Mouse (Mus musculus): ENCODE results near the gene Adgrl1. TPM values are rescaled to one million over a fixed set of nuclear protein-coding genes. Genes with fewer than 3 reads are reported as not detected.
A peak's percentile ranks its signal among the peaks of the same experiment; 100 is the strongest.

The Adgrl1 gene
- total RNA-seq, 2 experiments from 2014 or later, result 21.1 to 21.6 TPM

- intact Hi-C loops (cut with DNase I), result no loop called here
- no peak for DNase-seq
These were observed 41.3 kb downstream of the Adgrl1 start for GRCm38 (mm10) chr8:83941066-83941677.

- no peak for DNase-seq
- intact Hi-C loops (cut with DNase I), result no loop called here
These were observed 42.5 kb downstream of the Adgrl1 start for GRCm38 (mm10) chr8:83942446-83942845.

GRCm38 (mm10) chr8:83945540-83945939, 45.6 kb downstream of the Adgrl1 start:
- DNase-seq, result no peak
- intact Hi-C loops (cut with DNase I), result no loop called here

- DNase-seq, result no peak
- intact Hi-C loops (cut with DNase I), result loop anchor here (2.0 to 5.0 kb wide), 4 partner anchors 57 to 292 kb away; no protein-coding TSS in a partner anchor
These were observed 54.8 kb downstream of the Adgrl1 start for GRCm38 (mm10) chr8:83954749-83955105.

GRCm38 (mm10) chr8:83955106-83955957, 55.4 kb downstream of the Adgrl1 start, which contains the start of the genes Gm10644 and Asf1b:
TSS of gene Gm10644 (minus strand) at chr8:83955205.
TSS of gene Asf1b (plus strand) at chr8:83955507.
- DNase-seq, result peak; percentile 94 to 96
- intact Hi-C loops (cut with DNase I), result loop anchor here (2.0 to 5.0 kb wide), 3 partner anchors 58 to 293 kb away; no protein-coding TSS in a partner anchor

GRCm38 (mm10) chr8:83955958-83956218, 56.0 kb downstream of the Adgrl1 start:
- intact Hi-C loops (cut with DNase I), result loop anchor here (2.0 to 5.0 kb wide), 3 partner anchors 59 to 293 kb away; no protein-coding TSS in a partner anchor
- no peak for DNase-seq

GRCm38 (mm10) chr8:83956789-83957188, 56.9 kb downstream of the Adgrl1 start:
- intact Hi-C loops (cut with DNase I), result loop anchor here (5.0 kb wide), 1 partner anchor 59 kb away; no protein-coding TSS in a partner anchor
- DNase-seq, result no peak

GRCm38 (mm10) chr8:83964015-83964765, 64.3 kb downstream of the Adgrl1 start:
- intact Hi-C loops (cut with DNase I), result no loop called here
- peak; percentile 45 to 69 for DNase-seq

- no peak for DNase-seq
- intact Hi-C loops (cut with DNase I), result no loop called here
These were observed 67.8 kb downstream of the Adgrl1 start for GRCm38 (mm10) chr8:83967701-83968100.

GRCm38 (mm10) chr8:83971121-83971520, 71.2 kb downstream of the Adgrl1 start:
- intact Hi-C loops (cut with DNase I), result no loop called here
- DNase-seq, result no peak

- no peak for DNase-seq
- intact Hi-C loops (cut with DNase I), result no loop called here
These were observed 71.8 kb downstream of the Adgrl1 start for GRCm38 (mm10) chr8:83971661-83972060.

- DNase-seq, result peak; percentile 97 to 98
- intact Hi-C loops (cut with DNase I), result no loop called here
These were observed 72.5 kb downstream of the Adgrl1 start, which contains the start of gene Prkaca for GRCm38 (mm10) chr8:83972150-83973120. TSS of gene Prkaca (plus strand) at chr8:83972993.

GRCm38 (mm10) chr8:83973161-83974031, 73.5 kb downstream of the Adgrl1 start:
- no peak for DNase-seq
- intact Hi-C loops (cut with DNase I), result loop anchor here (2.0 kb wide), 1 partner anchor 23 kb away; the partner anchor contains the start of gene Samd1

- intact Hi-C loops (cut with DNase I), result loop anchor here (2.0 kb wide), 1 partner anchor 22 kb away; the partner anchor contains the start of gene Samd1
These were observed 74.6 kb downstream of the Adgrl1 start for GRCm38 (mm10) chr8:83974521-83974920.

GRCm38 (mm10) chr8:83976101-83976630, 76.3 kb downstream of the Adgrl1 start:
- DNase-seq, result peak in 1 of 2 experiments; percentile 19
- intact Hi-C loops (cut with DNase I), result no loop called here

More at GRCm38 (mm10) chr8:83974521-83974920, 74.6 kb downstream of the Adgrl1 start:
- no peak for DNase-seq

- intact Hi-C loops (cut with DNase I), result no loop called here
- DNase-seq, result peak in 1 of 2 experiments; percentile 15
These were observed 77.0 kb downstream of the Adgrl1 start for GRCm38 (mm10) chr8:83976779-83977350.

GRCm38 (mm10) chr8:83977646-83978045, 77.7 kb downstream of the Adgrl1 start:
- DNase-seq, result peak in 1 of 2 experiments; percentile 23
- intact Hi-C loops (cut with DNase I), result no loop called here

GRCm38 (mm10) chr8:83978200-83978599, 78.3 kb downstream of the Adgrl1 start:
- no peak for DNase-seq
- intact Hi-C loops (cut with DNase I), result no loop called here
